Mouse (Mus musculus) hindbrain, embryonic 13.5 days (tissue): ENCODE measurements around the gene Hace1. TPM values are rescaled to one million over a fixed set of nuclear protein-coding genes. Genes with fewer than 3 reads are reported as not detected.

Experiments used
- microRNA-seq: library from miRNA; unstranded; fragments of <30 nt; microRNA quantifications from one replicate; pipeline ENCODE4, GENCODE M21; 2016
- polyA plus RNA-seq: library from polyadenylated mRNA; unstranded; fragments of >200 nt; fragmentation: Nextera tagmentation; extraction: Ambion mirVana; gene quantifications from 2 replicates; pipeline ENCODE4 v1.2.1, GENCODE M21; 2015

Gene Hace1
- polyA plus RNA-seq, 1 experiment from 2014 or later, result 19.0 TPM

Small RNA genes lying within 50 kb of the gene (microRNA-seq; reads per million reads assigned to microRNA genes)
- not detected for gene Gm27731

Other genes starting within 250 kb of the Hace1 start
- gene Bves, start 242.1 kb upstream of the Hace1 start, polyA plus RNA-seq, result 2.0 and 2.2 TPM in 2 replicates
- 10.0 and 10.5 TPM in 2 replicates for gene Lin28b, start 91.4 kb upstream of the Hace1 start, polyA plus RNA-seq